Mouse (Mus musculus): ENCODE data around the gene Gpatch2l. TPM values are rescaled to one million over a fixed set of nuclear protein-coding genes. Genes with fewer than 3 reads are reported as not detected.

The Gpatch2l gene
- polyA plus RNA-seq, 1 experiment from 2014 or later, result 14.3 TPM

GRCm38 (mm10) chr12:86302973-86303372 lies 61.3 kb downstream of the Gpatch2l start:
- Histone ChIP-seq H3K27me3 (replicated peaks; ENCODE audit: control insufficient read depth, insufficient read depth, low read length) (no peaks in the 10 kb centered on the region), H3K4me2 (ENCODE audit: low read length) (no peak overlapping the region), H3K4me3 (ENCODE audit: low read depth, low read length) (no peak overlapping the region), H3K27ac (ENCODE audit: low read depth) (no peak overlapping the region), H3K9ac (ENCODE audit: low read length) (no peak overlapping the region), H3K36me3 (ENCODE audit: control insufficient read depth, insufficient read depth, low read length) (no peaks in the 10 kb centered on the region), H3K4me1 (replicated peaks; ENCODE audit: control insufficient read depth, insufficient read depth, low read length) (no peaks in the 10 kb centered on the region), H3K9me3 (ENCODE audit: control insufficient read depth, low read length) (no peaks in the 10 kb centered on the region)
- 79% methylated on average over 10 of the region's 10 CpGs for WGBS
- ATAC-seq (replicated peaks; ENCODE audit: low FRiP score, low TSS enrichment, low read depth) (no peak), DNase-seq (ENCODE audit: low spot score) (no peak)

- H3K27ac ChIP-seq (ENCODE audit: low read depth), result no peak overlapping the region
- no peak for DNase-seq (ENCODE audit: low spot score)
- H3K4me1 ChIP-seq (replicated peaks; ENCODE audit: control insufficient read depth, insufficient read depth, low read length), result no peaks in the 10 kb centered on the region
- no peak for ATAC-seq (replicated peaks; ENCODE audit: low FRiP score, low TSS enrichment, low read depth)
- H3K27me3 ChIP-seq (replicated peaks; ENCODE audit: control insufficient read depth, insufficient read depth, low read length), result no peaks in the 10 kb centered on the region
- whole genome bisulfite sequencing, result 55% methylated on average over 7 of the region's 7 CpGs
- no peaks in the 10 kb centered on the region for H3K9me3 ChIP-seq (ENCODE audit: control insufficient read depth, low read length)
- no peak overlapping the region for H3K4me3 ChIP-seq (ENCODE audit: low read depth, low read length)
- H3K36me3 ChIP-seq (ENCODE audit: control insufficient read depth, insufficient read depth, low read length), result no peaks in the 10 kb centered on the region
- H3K4me2 ChIP-seq (ENCODE audit: low read length), result peak overlapping the region; percentile 47
- no peak overlapping the region for H3K9ac ChIP-seq (ENCODE audit: low read length)
These were observed 63.4 kb downstream of the Gpatch2l start for GRCm38 (mm10) chr12:86305045-86305444.

GRCm38 (mm10) chr12:86305635-86306243 lies 64.1 kb downstream of the Gpatch2l start:
- Histone ChIP-seq H3K36me3 (ENCODE audit: control insufficient read depth, insufficient read depth, low read length) (no peaks in the 10 kb centered on the region), H3K4me1 (replicated peaks; ENCODE audit: control insufficient read depth, insufficient read depth, low read length) (no peaks in the 10 kb centered on the region), H3K9ac (ENCODE audit: low read length) (0 out of 2 replicates have a peak overlapping the region, but pooled peaks have one; percentile 13), H3K9me3 (ENCODE audit: control insufficient read depth, low read length) (no peaks in the 10 kb centered on the region), H3K27ac (ENCODE audit: low read depth) (no peak overlapping the region), H3K4me2 (ENCODE audit: low read length) (peak overlapping the region; percentile 47), H3K4me3 (ENCODE audit: low read depth, low read length) (peak overlapping the region; percentile 25), H3K27me3 (replicated peaks; ENCODE audit: control insufficient read depth, insufficient read depth, low read length) (no peaks in the 10 kb centered on the region)
- no peak for ATAC-seq (replicated peaks; ENCODE audit: low FRiP score, low TSS enrichment, low read depth)
- peak; percentile 57 for DNase-seq (ENCODE audit: low spot score)
- WGBS, result 18% methylated on average over 15 of the region's 15 CpGs

GRCm38 (mm10) chr12:86309474-86309873 lies 67.8 kb downstream of the Gpatch2l start:
- Histone ChIP-seq H3K4me2 (ENCODE audit: low read length) (no peak overlapping the region), H3K27ac (ENCODE audit: low read depth) (no peak overlapping the region), H3K9me3 (ENCODE audit: control insufficient read depth, low read length) (no peaks in the 10 kb centered on the region), H3K9ac (ENCODE audit: low read length) (no peak overlapping the region), H3K27me3 (replicated peaks; ENCODE audit: control insufficient read depth, insufficient read depth, low read length) (no peaks in the 10 kb centered on the region), H3K4me1 (replicated peaks; ENCODE audit: control insufficient read depth, insufficient read depth, low read length) (no peaks in the 10 kb centered on the region), H3K4me3 (ENCODE audit: low read depth, low read length) (no peak overlapping the region), H3K36me3 (ENCODE audit: control insufficient read depth, insufficient read depth, low read length) (no peaks in the 10 kb centered on the region)
- DNase-seq (ENCODE audit: low spot score) (no peak), ATAC-seq (replicated peaks; ENCODE audit: low FRiP score, low TSS enrichment, low read depth) (no peak)
- WGBS, result 59% methylated on average over 10 of the region's 10 CpGs

- Histone ChIP-seq H3K9ac (ENCODE audit: low read length) (no peak overlapping the region), H3K4me1 (replicated peaks; ENCODE audit: control insufficient read depth, insufficient read depth, low read length) (no peaks in the 10 kb centered on the region), H3K9me3 (ENCODE audit: control insufficient read depth, low read length) (no peaks in the 10 kb centered on the region), H3K27me3 (replicated peaks; ENCODE audit: control insufficient read depth, insufficient read depth, low read length) (no peaks in the 10 kb centered on the region), H3K4me3 (ENCODE audit: low read depth, low read length) (no peak overlapping the region), H3K36me3 (ENCODE audit: control insufficient read depth, insufficient read depth, low read length) (no peaks in the 10 kb centered on the region), H3K27ac (ENCODE audit: low read depth) (no peak overlapping the region), H3K4me2 (ENCODE audit: low read length) (no peak overlapping the region)
- WGBS, result 84% methylated on average over 4 of the region's 4 CpGs
- DNase-seq (ENCODE audit: low spot score) (no peak), ATAC-seq (replicated peaks; ENCODE audit: low FRiP score, low TSS enrichment, low read depth) (no peak)
These were observed 68.2 kb downstream of the Gpatch2l start for GRCm38 (mm10) chr12:86309902-86310301.

GRCm38 (mm10) chr12:86320629-86321028 lies 79.0 kb downstream of the Gpatch2l start:
- ATAC-seq (replicated peaks; ENCODE audit: low FRiP score, low TSS enrichment, low read depth), result no peak
- Histone ChIP-seq H3K36me3 (ENCODE audit: control insufficient read depth, insufficient read depth, low read length) (no peaks in the 10 kb centered on the region), H3K4me2 (ENCODE audit: low read length) (peak overlapping the region; percentile 27; the same call in 1 of the 2 replicates), H3K4me3 (ENCODE audit: low read depth, low read length) (no peak overlapping the region), H3K4me1 (replicated peaks; ENCODE audit: control insufficient read depth, insufficient read depth, low read length) (peaks cover 6% of the 10 kb centered on the region; the same call in 1 of the 2 replicates), H3K9me3 (ENCODE audit: control insufficient read depth, low read length) (no peaks in the 10 kb centered on the region), H3K27me3 (replicated peaks; ENCODE audit: control insufficient read depth, insufficient read depth, low read length) (0 out of 2 replicates have a peak, but pooled peaks cover 4% of the 10 kb centered on the region), H3K27ac (ENCODE audit: low read depth) (no peak overlapping the region), H3K9ac (ENCODE audit: low read length) (no peak overlapping the region)
- DNase-seq (ENCODE audit: low spot score), result no peak
- 22% methylated on average over 12 of the region's 12 CpGs for WGBS

GRCm38 (mm10) chr12:86324297-86324696 lies 82.6 kb downstream of the Gpatch2l start:
- no peak overlapping the region for H3K9ac ChIP-seq (ENCODE audit: low read length)
- no peaks in the 10 kb centered on the region for H3K36me3 ChIP-seq (ENCODE audit: control insufficient read depth, insufficient read depth, low read length)
- H3K4me3 ChIP-seq (ENCODE audit: low read depth, low read length), result no peak overlapping the region
- ATAC-seq (replicated peaks; ENCODE audit: low FRiP score, low TSS enrichment, low read depth) (no peak), DNase-seq (ENCODE audit: low spot score) (no peak)
- H3K27ac ChIP-seq (ENCODE audit: low read depth), result no peak overlapping the region
- no peaks in the 10 kb centered on the region for H3K9me3 ChIP-seq (ENCODE audit: control insufficient read depth, low read length)
- no peaks in the 10 kb centered on the region; the same call in 1 of the 2 replicates for H3K4me1 ChIP-seq (replicated peaks; ENCODE audit: control insufficient read depth, insufficient read depth, low read length)
- no peak overlapping the region for H3K4me2 ChIP-seq (ENCODE audit: low read length)
- 30% methylated on average over 3 of the region's 3 CpGs for WGBS
- H3K27me3 ChIP-seq (replicated peaks; ENCODE audit: control insufficient read depth, insufficient read depth, low read length), result 0 out of 2 replicates have a peak, but pooled peaks cover 4% of the 10 kb centered on the region

- no peaks in the 10 kb centered on the region for H3K4me1 ChIP-seq (replicated peaks; ENCODE audit: control insufficient read depth, insufficient read depth, low read length)
- H3K27ac ChIP-seq (ENCODE audit: low read depth), result no peak overlapping the region
- DNase-seq (ENCODE audit: low spot score), result no peak
- WGBS, result 52% methylated on average over 4 of the region's 4 CpGs
- no peaks in the 10 kb centered on the region for H3K9me3 ChIP-seq (ENCODE audit: control insufficient read depth, low read length)
- no peak overlapping the region for H3K9ac ChIP-seq (ENCODE audit: low read length)
- no peak overlapping the region for H3K4me3 ChIP-seq (ENCODE audit: low read depth, low read length)
- H3K36me3 ChIP-seq (ENCODE audit: control insufficient read depth, insufficient read depth, low read length), result no peaks in the 10 kb centered on the region
- no peaks in the 10 kb centered on the region for H3K27me3 ChIP-seq (replicated peaks; ENCODE audit: control insufficient read depth, insufficient read depth, low read length)
- ATAC-seq (replicated peaks; ENCODE audit: low FRiP score, low TSS enrichment, low read depth), result no peak
- H3K4me2 ChIP-seq (ENCODE audit: low read length), result no peak overlapping the region
These were observed 88.2 kb downstream of the Gpatch2l start for GRCm38 (mm10) chr12:86329813-86330212.

GRCm38 (mm10) chr12:86330684-86331083 lies 89.0 kb downstream of the Gpatch2l start:
- no peaks in the 10 kb centered on the region for H3K27me3 ChIP-seq (replicated peaks; ENCODE audit: control insufficient read depth, insufficient read depth, low read length)
- WGBS, result 86% methylated on average over 9 of the region's 9 CpGs
- H3K36me3 ChIP-seq (ENCODE audit: control insufficient read depth, insufficient read depth, low read length), result no peaks in the 10 kb centered on the region
- no peaks in the 10 kb centered on the region for H3K9me3 ChIP-seq (ENCODE audit: control insufficient read depth, low read length)
- no peak overlapping the region for H3K4me3 ChIP-seq (ENCODE audit: low read depth, low read length)
- no peak overlapping the region for H3K27ac ChIP-seq (ENCODE audit: low read depth)
- ATAC-seq (replicated peaks; ENCODE audit: low FRiP score, low TSS enrichment, low read depth) (no peak), DNase-seq (ENCODE audit: low spot score) (no peak)
- no peak overlapping the region for H3K9ac ChIP-seq (ENCODE audit: low read length)
- no peaks in the 10 kb centered on the region for H3K4me1 ChIP-seq (replicated peaks; ENCODE audit: control insufficient read depth, insufficient read depth, low read length)
- H3K4me2 ChIP-seq (ENCODE audit: low read length), result no peak overlapping the region

All from intestine, embryonic 14.5 days (tissue).